Mouse (Mus musculus) embryonic stem cell, embryonic (primary cell): Measurements from ENCODE around the gene Nabp2.

Experiments
- CTCF ChIA-PET, 4 experiments: fragments of 300-600 bp in 2 of 4; fragments of 350-600 bp in 2 of 4; sonication (Branson Sonifier 250); formaldehyde crosslinking; loops; one replicate each; lab custom pipeline; 2022; ENCODE audit warnings: inconsistent platforms in 2 of 4; lab: Charles Lee
- POLR2A ChIA-PET, 4 experiments: fragments of 300-600 bp in 2 of 4; fragments of 350-600 bp in 2 of 4; sonication (Branson Sonifier 250); formaldehyde crosslinking; loops; one replicate each; lab custom pipeline; 2022; ENCODE audit warnings: antibody characterized with exemption in 4 of 4, inconsistent platforms in 1 of 4; lab: Charles Lee

Nabp2 gene

GRCm38 (mm10) chr10:128380565-128380964, 30.7 kb downstream of the Nabp2 start:
- ChIA-PET CTCF (interaction anchor here in 2 of 4 experiments (0.5 to 0.8 kb wide), 6 partner anchors 8 to 146 kb away, joined by 3 to 4 read pairs (median 3); partner anchors contain the start of genes Nabp2 (in 1 of the 2) and Rnf41 (in 1 of the 2)), POLR2A (interaction anchor here in 3 of 4 experiments (0.6 to 3.0 kb wide), 19 partner anchors 10 to 350 kb away, joined by 3 to 10 read pairs (median 3); partner anchors contain the start of genes Nabp2 (in 2 of the 3), Rnf41 (in 2 of the 3), Coq10a (in 1 of the 3) and Cs (in 1 of the 3))

DNA sequence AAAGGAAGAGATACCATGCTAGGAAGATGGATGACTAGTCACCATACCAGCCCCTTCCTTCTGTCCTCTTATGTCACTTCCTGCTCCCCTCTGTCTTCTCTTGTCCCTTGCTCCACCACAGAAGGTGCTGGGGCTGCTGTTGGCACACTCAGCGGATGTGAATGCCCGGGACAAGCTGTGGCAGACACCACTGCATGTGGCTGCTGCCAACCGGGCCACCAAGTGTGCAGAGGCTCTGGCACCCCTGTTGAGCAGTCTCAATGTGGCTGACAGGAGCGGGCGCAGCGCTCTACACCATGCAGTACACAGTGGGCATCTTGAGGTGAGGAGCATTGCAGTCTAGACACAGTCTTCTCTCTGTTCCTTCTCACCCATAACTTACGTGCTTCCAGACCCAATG, 32.0 kb downstream of the Nabp2 start:
- POLR2A ChIA-PET = interaction anchor here in 2 of 4 experiments (0.9 to 3.0 kb wide), 5 partner anchors 9 to 187 kb away, joined by 3 to 10 read pairs (median 3); partner anchors contain the start of gene Pa2g4 (in 1 of the 2)
- CTCF ChIA-PET = interaction anchor here in 1 of 4 experiments (1.2 kb wide), 1 partner anchor 21 kb away, joined by 3 read pairs; no protein-coding TSS in a partner anchor

GRCm38 (mm10) chr10:128378462-128378861, 32.8 kb downstream of the Nabp2 start:
- CTCF ChIA-PET = interaction anchor here in 1 of 4 experiments (1.2 to 2.6 kb wide), 3 partner anchors 10 to 62 kb away, joined by 3 to 11 read pairs (median 5); partner anchors contain the start of gene Coq10a
- POLR2A ChIA-PET = interaction anchor here in 3 of 4 experiments (0.6 to 5.7 kb wide), 14 partner anchors 8 to 187 kb away, joined by 3 to 43 read pairs (median 6); partner anchors contain the start of genes Cnpy2 (in 2 of the 3), Nabp2 (in 2 of the 3), Rnf41 (in 2 of the 3) and Myl6 (in 1 of the 3)

GRCm38 (mm10) chr10:128377940-128378448, 33.3 kb downstream of the Nabp2 start:
- POLR2A ChIA-PET = interaction anchor here in 3 of 4 experiments (0.7 to 5.7 kb wide), 20 partner anchors 8 to 188 kb away, joined by 3 to 43 read pairs (median 6); partner anchors contain the start of genes Cnpy2 (in 2 of the 3), Nabp2 (in 2 of the 3), Rnf41 (in 2 of the 3) and Coq10a (in 1 of the 3)
- CTCF ChIA-PET = interaction anchor here in 3 of 4 experiments (0.7 to 2.6 kb wide), 7 partner anchors 9 to 235 kb away, joined by 3 to 11 read pairs (median 7); partner anchors contain the start of genes Coq10a (in 1 of the 3), Nabp2 (in 1 of the 3) and Rnf41 (in 1 of the 3)

DNA sequence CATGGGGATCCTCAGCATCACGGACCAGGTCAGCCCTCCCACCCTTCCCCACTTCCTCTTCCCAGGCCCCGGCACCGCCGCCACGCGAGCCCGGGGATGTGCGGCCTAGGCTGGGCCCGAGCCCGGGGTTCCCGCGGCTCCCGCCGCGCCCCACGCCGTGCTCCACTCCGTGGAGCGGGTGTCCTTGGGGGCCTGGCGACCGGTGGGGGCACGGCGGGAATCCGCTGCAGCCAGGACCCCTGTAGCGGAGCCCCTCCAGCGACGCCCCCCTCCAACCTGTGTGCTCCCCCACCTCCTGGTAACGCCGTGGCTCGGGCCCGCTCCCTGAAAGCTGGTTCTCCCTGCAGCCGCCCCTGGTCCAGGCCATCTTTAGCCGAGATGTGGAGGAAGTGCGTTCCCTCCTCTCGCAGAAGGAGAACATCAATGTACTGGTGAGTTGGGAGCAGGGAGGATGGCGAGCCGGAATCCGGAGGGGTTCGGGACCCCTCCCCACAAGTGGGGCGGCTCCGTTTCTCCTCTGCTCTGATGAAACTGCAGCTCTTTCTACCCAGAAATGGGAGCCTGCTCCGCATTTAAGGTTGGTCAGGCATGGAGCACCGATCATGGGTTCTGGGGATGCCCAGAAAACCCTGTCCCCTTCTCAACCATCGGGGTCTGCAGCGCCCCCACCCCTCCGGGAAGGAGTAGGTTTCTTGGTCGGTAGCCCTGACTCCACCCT, 33.9 kb downstream of the Nabp2 start:
- ChIA-PET POLR2A (interaction anchor here in 3 of 4 experiments (0.5 to 5.7 kb wide), 40 partner anchors 8 to 370 kb away, joined by 3 to 43 read pairs (median 4); partner anchors contain the start of genes Cnpy2 (in 3 of the 3), Myl6 (in 3 of the 3), Nabp2 (in 3 of the 3) and Rnf41 (in 3 of the 3)), CTCF (interaction anchor here (0.6 to 2.6 kb wide), 13 partner anchors 9 to 937 kb away, joined by 3 to 11 read pairs (median 6); partner anchors contain the start of genes Nabp2 (in 2 of the 4), Rnf41 (in 2 of the 4), Coq10a (in 1 of the 4) and Esyt1 (in 1 of the 4))

DNA sequence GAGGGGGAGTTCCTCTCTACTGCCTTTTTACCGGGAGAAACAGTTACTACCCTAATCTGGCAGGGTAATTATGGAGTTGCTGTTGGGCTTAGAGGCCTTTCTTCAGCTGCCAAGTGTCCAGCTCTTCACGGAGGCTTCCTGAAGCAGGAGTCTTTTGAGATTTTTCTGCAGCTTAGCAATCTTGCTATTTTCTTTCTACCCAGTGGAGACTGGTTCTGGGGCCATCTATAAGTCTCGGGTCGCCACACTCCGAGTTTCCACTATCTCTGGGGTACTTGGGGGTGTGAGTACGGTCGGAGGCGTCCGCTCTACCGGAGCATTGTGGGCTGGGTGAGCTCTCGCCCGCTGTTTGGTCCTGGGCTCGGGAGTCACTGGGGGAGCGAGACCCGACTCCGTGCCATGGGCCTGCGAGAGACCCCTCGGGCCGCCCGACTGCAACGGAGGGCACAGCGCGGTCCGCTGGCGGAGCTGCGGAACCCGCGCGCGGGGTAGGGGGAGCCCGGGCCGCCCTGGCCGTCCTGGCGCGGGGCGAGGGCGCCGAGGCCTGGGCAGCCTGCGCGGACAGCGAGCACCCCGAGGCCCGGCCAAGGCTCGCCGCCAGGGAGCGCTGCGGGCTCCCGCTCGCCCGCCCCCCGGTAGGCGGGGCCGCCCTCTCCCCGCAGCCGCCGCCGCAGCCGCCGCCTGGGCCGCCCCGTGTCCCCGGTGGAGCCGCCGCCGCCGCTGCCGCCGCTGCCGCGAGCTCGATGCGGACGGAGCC, 34.7 kb downstream of the Nabp2 start, which contains the start of gene Ankrd52:
TSS of gene Ankrd52 (plus strand) at position 661 of the 757 bp plus-strand sequence.
- ChIA-PET POLR2A (interaction anchor here in 3 of 4 experiments (0.5 to 5.7 kb wide), 55 partner anchors 8 to 371 kb away, joined by 3 to 43 read pairs (median 4); partner anchors contain the start of genes Cnpy2 (in 3 of the 3), Myl6 (in 3 of the 3), Nabp2 (in 3 of the 3) and Pan2 (in 3 of the 3)), CTCF (interaction anchor here (0.6 to 2.6 kb wide), 25 partner anchors 8 to 219 kb away, joined by 3 to 11 read pairs (median 4); partner anchors contain the start of genes Nabp2 (in 2 of the 4), Rnf41 (in 2 of the 4), Cnpy2 (in 1 of the 4) and Coq10a (in 1 of the 4))

- ChIA-PET POLR2A (interaction anchor here in 3 of 4 experiments (0.6 to 5.7 kb wide), 48 partner anchors 7 to 372 kb away, joined by 3 to 43 read pairs (median 4); partner anchors contain the start of genes Myl6 (in 3 of the 3), Nabp2 (in 3 of the 3), Pan2 (in 3 of the 3) and Rnf41 (in 3 of the 3)), CTCF (interaction anchor here (0.6 to 2.6 kb wide), 24 partner anchors 10 to 220 kb away, joined by 3 to 11 read pairs (median 4); partner anchors contain the start of genes Nabp2 (in 2 of the 4), Rnf41 (in 2 of the 4), Cnpy2 (in 1 of the 4) and Esyt1 (in 1 of the 4))
Measured at GRCm38 (mm10) chr10:128376099-128376454, 35.2 kb downstream of the Nabp2 start.

GRCm38 (mm10) chr10:128374393-128374792, 36.9 kb downstream of the Nabp2 start:
- POLR2A ChIA-PET = interaction anchor here (0.6 to 5.7 kb wide), 40 partner anchors 9 to 959 kb away, joined by 3 to 43 read pairs (median 4); partner anchors contain the start of genes Esyt1 (in 3 of the 4), Cnpy2 (in 2 of the 4), Nabp2 (in 2 of the 4) and Rnf41 (in 2 of the 4)

DNA sequence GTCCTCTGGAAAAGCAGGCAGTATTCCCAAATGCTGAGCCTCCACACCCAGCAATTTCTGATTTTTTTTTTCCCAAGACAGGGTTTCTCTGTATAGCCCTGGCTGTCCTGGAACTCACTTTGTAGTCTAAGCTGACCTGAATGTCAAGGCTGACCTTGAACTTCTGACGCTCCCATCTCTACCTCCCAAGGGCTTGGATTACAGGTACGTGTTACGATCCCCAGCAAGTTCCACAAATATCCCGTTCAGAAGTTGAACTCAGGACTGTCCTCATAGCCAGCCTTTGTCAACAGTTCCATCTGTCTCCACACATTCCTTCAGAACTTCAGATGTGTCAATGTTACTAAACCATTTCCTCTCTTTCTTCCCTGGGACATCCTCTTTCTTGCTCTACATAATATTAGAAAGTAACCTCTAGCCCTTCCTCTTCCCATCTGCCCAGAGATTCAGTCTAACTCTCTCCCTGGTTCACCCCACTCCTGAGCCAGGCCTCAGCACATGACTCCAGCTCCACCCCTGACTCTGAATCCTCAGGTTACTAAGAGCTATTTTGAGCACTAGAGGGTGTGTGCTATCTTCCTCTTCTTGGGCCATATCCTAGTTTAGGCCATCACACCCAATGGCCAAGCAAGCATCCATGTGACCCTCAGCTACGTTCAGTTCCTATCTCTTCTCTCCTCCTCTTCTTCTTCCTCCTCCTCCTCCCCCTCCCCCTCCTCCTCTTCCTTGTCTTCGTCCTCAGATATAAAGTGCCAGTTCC, 38.1 kb downstream of the Nabp2 start:
- POLR2A ChIA-PET = interaction anchor here (0.6 to 5.7 kb wide), 31 partner anchors 8 to 938 kb away, joined by 3 to 43 read pairs (median 4); partner anchors contain the start of genes Nabp2 (in 3 of the 4), Rnf41 (in 3 of the 4), Cnpy2 (in 2 of the 4) and Cs (in 2 of the 4)
- CTCF ChIA-PET = interaction anchor here (0.5 to 2.5 kb wide), 18 partner anchors 8 to 536 kb away, joined by 3 to 9 read pairs (median 4); partner anchors contain the start of genes Cnpy2 (in 1 of the 4), Nabp2 (in 1 of the 4) and Rnf41 (in 1 of the 4)

More at GRCm38 (mm10) chr10:128374393-128374792, 36.9 kb downstream of the Nabp2 start:
- CTCF ChIA-PET = interaction anchor here (0.5 to 2.5 kb wide), 38 partner anchors 9 to 1411 kb away, joined by 3 to 10 read pairs (median 4); partner anchors contain the start of genes Baz2a (in 1 of the 4), Cnpy2 (in 1 of the 4), Nabp2 (in 1 of the 4) and Pa2g4 (in 1 of the 4)

DNA sequence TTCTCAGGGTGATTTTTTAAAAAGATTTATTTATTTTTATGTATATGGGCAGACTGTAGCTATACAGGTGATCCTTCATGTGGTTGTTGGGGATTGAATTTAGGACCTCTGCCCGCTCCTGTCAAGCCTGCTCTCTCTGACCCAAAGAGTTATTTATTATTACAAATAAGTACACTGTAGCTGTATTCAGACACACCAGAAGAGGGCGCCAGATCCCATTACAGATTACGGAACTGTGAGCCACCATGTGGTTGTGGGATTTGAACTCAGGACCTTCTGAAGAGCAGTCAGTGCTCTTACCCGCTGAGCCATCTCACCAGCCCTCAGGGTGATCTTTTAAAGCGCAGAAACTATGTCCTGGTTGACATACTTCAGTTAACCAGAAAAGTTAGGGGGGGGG, 39.1 kb downstream of the Nabp2 start:
- CTCF ChIA-PET = interaction anchor here (0.6 to 4.6 kb wide), 9 partner anchors 9 to 235 kb away, joined by 3 to 30 read pairs (median 4); no protein-coding TSS in a partner anchor
- POLR2A ChIA-PET = interaction anchor here in 2 of 4 experiments (0.6 to 7.1 kb wide), 11 partner anchors 31 to 551 kb away, joined by 3 to 42 read pairs (median 12); partner anchors contain the start of genes Zc3h10 (in 2 of the 2), Cnpy2 (in 1 of the 2), Myl6b (in 1 of the 2) and Nabp2 (in 1 of the 2)

GRCm38 (mm10) chr10:128370601-128371000, 40.7 kb downstream of the Nabp2 start:
- ChIA-PET CTCF (interaction anchor here (0.5 to 4.6 kb wide), 15 partner anchors 8 to 423 kb away, joined by 3 to 38 read pairs (median 4); partner anchors contain the start of genes Esyt1 (in 1 of the 4), Nabp2 (in 1 of the 4), Rnf41 (in 1 of the 4) and Smarcc2 (in 1 of the 4)), POLR2A (interaction anchor here (0.6 to 7.1 kb wide), 69 partner anchors 9 to 360 kb away, joined by 3 to 42 read pairs (median 5); partner anchors contain the start of genes Cnpy2 (in 3 of the 4), Myl6b (in 3 of the 4), Nabp2 (in 3 of the 4) and Rnf41 (in 3 of the 4))

GRCm38 (mm10) chr10:128370021-128370420, 41.3 kb downstream of the Nabp2 start:
- CTCF ChIA-PET = interaction anchor here (0.5 to 4.6 kb wide), 19 partner anchors 8 to 416 kb away, joined by 3 to 38 read pairs (median 4); partner anchors contain the start of genes Esyt1 (in 1 of the 4), Nabp2 (in 1 of the 4), Rnf41 (in 1 of the 4) and Smarcc2 (in 1 of the 4)
- POLR2A ChIA-PET = interaction anchor here (0.5 to 7.1 kb wide), 98 partner anchors 9 to 749 kb away, joined by 3 to 42 read pairs (median 4); partner anchors contain the start of genes Cnpy2 (in 3 of the 4), Myl6b (in 3 of the 4), Nabp2 (in 3 of the 4) and Rnf41 (in 3 of the 4)

DNA sequence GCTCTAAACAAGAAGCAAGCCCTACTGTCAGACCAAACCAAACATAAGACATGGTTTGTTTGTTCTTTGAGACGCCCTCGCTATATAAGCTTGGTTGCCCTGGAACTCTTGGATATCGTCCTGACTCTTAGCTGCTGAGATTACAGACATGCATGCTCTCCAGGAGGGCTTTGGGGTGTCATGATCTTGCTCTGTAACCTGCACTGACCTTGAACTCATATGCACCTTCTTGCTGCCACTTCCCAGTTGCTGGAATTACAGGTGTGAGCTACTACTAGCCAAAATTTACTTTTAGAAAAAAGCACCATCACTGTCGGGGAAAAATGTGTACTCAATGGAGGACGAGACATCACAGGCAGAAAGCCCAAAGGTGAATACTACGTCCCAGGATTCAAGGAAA, 41.7 kb downstream of the Nabp2 start:
- POLR2A ChIA-PET = interaction anchor here (0.5 to 7.1 kb wide), 104 partner anchors 7 to 749 kb away, joined by 3 to 42 read pairs (median 5); partner anchors contain the start of genes Cnpy2 (in 4 of the 4), Esyt1 (in 3 of the 4), Nabp2 (in 3 of the 4) and Pan2 (in 3 of the 4)
- CTCF ChIA-PET = interaction anchor here in 3 of 4 experiments (0.6 to 4.6 kb wide), 14 partner anchors 10 to 243 kb away, joined by 3 to 38 read pairs (median 5); partner anchors contain the start of genes Nabp2 (in 1 of the 3), Rnf41 (in 1 of the 3), Smarcc2 (in 1 of the 3) and Zc3h10 (in 1 of the 3)

DNA sequence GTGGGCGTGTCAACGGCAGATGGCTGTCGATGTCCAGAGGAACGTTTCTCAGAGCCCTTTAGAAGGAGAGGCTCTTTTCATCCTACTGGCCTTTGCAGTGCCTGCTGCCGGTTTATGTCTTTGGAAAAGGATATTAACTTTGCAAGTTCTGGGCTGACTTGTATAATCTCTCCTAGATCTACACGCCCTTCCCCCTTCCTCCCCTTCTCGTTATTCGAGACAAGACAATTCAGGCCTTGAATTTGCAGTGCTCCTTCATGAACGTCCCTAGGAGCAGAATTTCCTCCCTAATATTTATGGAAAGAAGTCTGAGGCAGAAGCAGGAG, 42.1 kb downstream of the Nabp2 start:
- CTCF ChIA-PET = interaction anchor here in 3 of 4 experiments (0.8 to 4.6 kb wide), 9 partner anchors 8 to 178 kb away, joined by 4 to 38 read pairs (median 6); partner anchors contain the start of genes Ankrd52 (in 1 of the 3), Nabp2 (in 1 of the 3), Rnf41 (in 1 of the 3) and Zc3h10 (in 1 of the 3)

More for the DNA sequence above, 42.1 kb downstream of the Nabp2 start:
- POLR2A ChIA-PET = interaction anchor here (0.5 to 7.1 kb wide), 80 partner anchors 8 to 532 kb away, joined by 3 to 42 read pairs (median 5); partner anchors contain the start of genes Cnpy2 (in 4 of the 4), Esyt1 (in 3 of the 4), Gls2 (in 3 of the 4) and Nabp2 (in 3 of the 4)
